Mouse (Mus musculus) layer of hippocampus, adult 11-12 months (tissue): Measurements from ENCODE around the gene Necap1.
A peak's percentile ranks its signal among the peaks of the same experiment; 100 is the strongest.

Source experiments
- DNase-seq: peaks from one replicate; pipeline ENCODE4 v3.0.0; 2022; ENCODE audit warnings: low spot score

The Necap1 gene

GRCm38 (mm10) chr6:122873871-122874719 is at the start of gene Necap1:
Gene Necap1 (plus strand): TSS chr6:122874474.
- peak; percentile 99 for DNase-seq

- no peak for DNase-seq
These were observed 49.1 kb upstream of the Necap1 start for GRCm38 (mm10) chr6:122825166-122825565.

GRCm38 (mm10) chr6:122825923-122826742 is 48.1 kb upstream of the Necap1 start:
- DNase-seq, result peak; percentile 81

GRCm38 (mm10) chr6:122828086-122828485 is 46.2 kb upstream of the Necap1 start:
- DNase-seq, result peak; percentile 54

- DNase-seq, result no peak
These were observed 41.4 kb upstream of the Necap1 start for GRCm38 (mm10) chr6:122832880-122833279.

- peak; percentile 46 for DNase-seq
These were observed 39.9 kb upstream of the Necap1 start for GRCm38 (mm10) chr6:122834365-122834764.

- DNase-seq, result no peak
These were observed 37.3 kb upstream of the Necap1 start for GRCm38 (mm10) chr6:122836974-122837373.

- no peak for DNase-seq
These were observed 36.7 kb upstream of the Necap1 start for GRCm38 (mm10) chr6:122837539-122837938.

GRCm38 (mm10) chr6:122843759-122844158 is 30.5 kb upstream of the Necap1 start:
- no peak for DNase-seq

- DNase-seq, result no peak
These were observed 21.6 kb upstream of the Necap1 start for GRCm38 (mm10) chr6:122852696-122853095.

- DNase-seq, result no peak
These were observed 19.7 kb upstream of the Necap1 start for GRCm38 (mm10) chr6:122854552-122854951.

GRCm38 (mm10) chr6:122855955-122856354 is 18.3 kb upstream of the Necap1 start, which contains the start of gene C3ar1:
Gene C3ar1 (minus strand): TSS chr6:122856161.
- no peak for DNase-seq

- DNase-seq, result no peak
These were observed 11.8 kb upstream of the Necap1 start for GRCm38 (mm10) chr6:122862434-122862833.

- DNase-seq, result no peak
These were observed 11.4 kb upstream of the Necap1 start for GRCm38 (mm10) chr6:122862871-122863270.

GRCm38 (mm10) chr6:122867914-122868313 is 6.4 kb upstream of the Necap1 start:
- DNase-seq, result no peak

GRCm38 (mm10) chr6:122869846-122870245 is 4.4 kb upstream of the Necap1 start:
- no peak for DNase-seq

GRCm38 (mm10) chr6:122872800-122873199 is 1.5 kb upstream of the Necap1 start:
- DNase-seq, result no peak

- no peak for DNase-seq
These were observed 581 bp downstream of the Necap1 start for GRCm38 (mm10) chr6:122874720-122875389.

- no peak for DNase-seq
These were observed 5.0 kb downstream of the Necap1 start for GRCm38 (mm10) chr6:122879141-122879735.

- no peak for DNase-seq
These were observed 5.7 kb downstream of the Necap1 start for GRCm38 (mm10) chr6:122879781-122880505.

- DNase-seq, result no peak
These were observed 7.0 kb downstream of the Necap1 start for GRCm38 (mm10) chr6:122881287-122881686.
